Mouse (Mus musculus) CH12.LX (cell line): ENCODE data around the gene Gas2l2. TPM values are rescaled to one million over a fixed set of nuclear protein-coding genes. Genes with fewer than 3 reads are reported as not detected.
A peak's percentile ranks its signal among the peaks of the same experiment; 100 is the strongest.

Source experiments
- DNase-seq: peaks from one replicate; pipeline ENCODE4 v3.0.0-alpha.2; 2013; ENCODE audit errors: extremely low read depth
- H3K27ac ChIP-seq: 2 replicates; pipeline ENCODE4 v1.5.1; 2012; ENCODE audit warnings: low read depth, mild to moderate bottlenecking, control low read depth, moderate library complexity; ENCODE audit not compliant: insufficient read depth
- H3K27me3 ChIP-seq: replicated peaks from 2 replicates; pipeline ENCODE3; 2012; ENCODE audit warnings: inconsistent platforms
- H3K36me3 ChIP-seq, 2 experiments: replicated peaks in 1 of 2; 2 replicates each; pipeline versions ENCODE3 to v1.6.1; 2012; ENCODE audit warnings: inconsistent platforms in 1 of 2, low read length in 1 of 2, mild to moderate bottlenecking in 1 of 2, mixed read lengths in 1 of 2, moderate library complexity in 1 of 2; ENCODE audit not compliant: control insufficient read depth in 1 of 2, insufficient read depth in 1 of 2
- H3K4me1 ChIP-seq, 2 experiments: 2 replicates each; pipeline ENCODE4 v1.6.1; 2012; ENCODE audit warnings: inconsistent platforms in 1 of 2, moderate library complexity in 1 of 2; ENCODE audit not compliant: insufficient read depth in 2 of 2, control insufficient read depth in 1 of 2
- H3K4me2 ChIP-seq: 2 replicates; pipeline ENCODE4 v1.6.1; 2012; ENCODE audit warnings: low read depth, mild to moderate bottlenecking, control low read depth; ENCODE audit not compliant: poor library complexity, insufficient read depth, severe bottlenecking
- H3K4me3 ChIP-seq, 3 experiments: fragments of 150-350 bp in 1 of 3; sonication (generic) in 1 of 3; replicated peaks in 1 of 3; 2 replicates each; pipeline versions ENCODE3 to v1.5.1; 2011 to 2012; ENCODE audit warnings: low read depth in 2 of 3, low read length in 2 of 3, mild to moderate bottlenecking in 2 of 3, moderate library complexity in 2 of 3, control low read depth in 1 of 3, improper control_type of control experiment in 1 of 3, inconsistent platforms in 1 of 3, mixed read lengths in 1 of 3; ENCODE audit not compliant: poor library complexity in 1 of 3
- H3K79me2 ChIP-seq: replicated peaks from 2 replicates; pipeline ENCODE4 v1.6.1; 2012; ENCODE audit warnings: mild to moderate bottlenecking, moderate library complexity; ENCODE audit not compliant: control insufficient read depth, poor library complexity, insufficient read depth, severe bottlenecking; ENCODE audit errors: extremely low read depth
- H3K9ac ChIP-seq: 2 replicates; pipeline ENCODE4 v1.6.1; 2012; ENCODE audit warnings: low read depth, mild to moderate bottlenecking, control low read depth, moderate library complexity; ENCODE audit not compliant: insufficient read depth
- H3K9me3 ChIP-seq: replicated peaks from 2 replicates; pipeline ENCODE3; 2012; ENCODE audit warnings: low read length, inconsistent platforms, mixed read lengths
- BHLHE40 ChIP-seq: IDR thresholded peaks from 2 replicates; pipeline ENCODE4 v1.6.1; 2011; ENCODE audit warnings: mild to moderate bottlenecking, low read depth, low read length, improper control_type of control experiment
- CHD1 ChIP-seq: IDR thresholded peaks from 2 replicates; pipeline ENCODE4 v1.6.1; 2012; ENCODE audit warnings: low read depth, low read length, improper control_type of control experiment, inconsistent platforms
- CHD2 ChIP-seq: IDR thresholded peaks from 2 replicates; pipeline ENCODE4 v1.6.1; 2011; ENCODE audit warnings: low read length, improper control_type of control experiment
- CTCF ChIP-seq, 2 experiments: IDR thresholded peaks in 1 of 2; conservative IDR thresholded peaks in 1 of 2; 2 replicates each; pipeline ENCODE4 v1.5.1; 2011 to 2012; ENCODE audit warnings: low read depth in 2 of 2, low read length in 2 of 2, improper control_type of control experiment in 1 of 2, inconsistent platforms in 1 of 2, mild to moderate bottlenecking in 1 of 2, moderate library complexity in 1 of 2
- E2F4 ChIP-seq: IDR thresholded peaks from 2 replicates; pipeline ENCODE4 v1.6.1; 2011; ENCODE audit warnings: low read depth, low read length, improper control_type of control experiment; ENCODE audit not compliant: insufficient replicate concordance
- HCFC1 ChIP-seq: IDR thresholded peaks from 2 replicates; pipeline ENCODE4 v1.6.1; 2012; ENCODE audit warnings: low read depth, mild to moderate bottlenecking, inconsistent platforms, low read length, improper control_type of control experiment
- IRF4 ChIP-seq: IDR thresholded peaks from 2 replicates; pipeline ENCODE4 v1.6.1; 2014; ENCODE audit warnings: low read depth, mild to moderate bottlenecking, inconsistent platforms, low read length, improper control_type of control experiment
- JUN ChIP-seq: IDR thresholded peaks from 2 replicates; pipeline ENCODE4 v1.6.1; 2011; ENCODE audit warnings: low read depth, mild to moderate bottlenecking, low read length, improper control_type of control experiment, moderate library complexity; ENCODE audit not compliant: insufficient read depth
- JUND ChIP-seq: conservative IDR thresholded peaks from 2 replicates; pipeline ENCODE4 v1.6.1; 2011; ENCODE audit warnings: low read depth, low read length, improper control_type of control experiment
- KAT2A ChIP-seq: IDR thresholded peaks from 2 replicates; pipeline ENCODE4 v1.6.1; 2012; ENCODE audit warnings: low read length, improper control_type of control experiment, inconsistent platforms; ENCODE audit not compliant: insufficient replicate concordance
- MAFK ChIP-seq: IDR thresholded peaks from 2 replicates; pipeline ENCODE4 v1.6.1; 2011; ENCODE audit warnings: low read length, improper control_type of control experiment; ENCODE audit not compliant: insufficient replicate concordance
- MAX ChIP-seq: IDR thresholded peaks from 2 replicates; pipeline ENCODE4 v1.6.1; 2011; ENCODE audit warnings: low read length, improper control_type of control experiment
- MAZ ChIP-seq: IDR thresholded peaks from 2 replicates; pipeline ENCODE4 v1.6.1; 2012; ENCODE audit warnings: low read depth, mild to moderate bottlenecking, inconsistent platforms, low read length, improper control_type of control experiment, moderate library complexity
- MEF2A ChIP-seq: IDR thresholded peaks from 2 replicates; pipeline ENCODE4 v1.6.1; 2014; ENCODE audit warnings: low read depth, mild to moderate bottlenecking, inconsistent platforms, low read length, improper control_type of control experiment, borderline replicate concordance
- MYC ChIP-seq: IDR thresholded peaks from 2 replicates; pipeline ENCODE4 v1.6.1; 2011; ENCODE audit warnings: low read depth, mild to moderate bottlenecking, improper control_type of control experiment, low read length
- NRF1 ChIP-seq: IDR thresholded peaks from 2 replicates; pipeline ENCODE4 v1.6.1; 2014; ENCODE audit warnings: low read depth, mild to moderate bottlenecking, inconsistent platforms, low read length, improper control_type of control experiment, moderate library complexity
- PAX5 ChIP-seq: IDR thresholded peaks from 2 replicates; pipeline ENCODE4 v1.6.1; 2012; ENCODE audit warnings: low read length, inconsistent platforms, mixed read lengths
- POLR2AphosphoS2 ChIP-seq: IDR thresholded peaks from 2 replicates; pipeline ENCODE4 v1.6.1; 2011; ENCODE audit warnings: low read depth, low read length, improper control_type of control experiment
- RAD21 ChIP-seq: IDR thresholded peaks from 2 replicates; pipeline ENCODE4 v1.6.1; 2011; ENCODE audit warnings: low read depth, mild to moderate bottlenecking, low read length, improper control_type of control experiment, moderate library complexity
- RCOR1 ChIP-seq: conservative IDR thresholded peaks from 2 replicates; pipeline ENCODE4 v1.6.1; 2012; ENCODE audit warnings: low read depth, mild to moderate bottlenecking, inconsistent platforms, low read length, improper control_type of control experiment
- SMC3 ChIP-seq: IDR thresholded peaks from 2 replicates; pipeline ENCODE4 v1.6.1; 2011; ENCODE audit warnings: low read depth, low read length, improper control_type of control experiment
- TBP ChIP-seq: conservative IDR thresholded peaks from 2 replicates; pipeline ENCODE4 v1.6.1; 2011; ENCODE audit warnings: low read depth, low read length, improper control_type of control experiment
- TCF12 ChIP-seq: IDR thresholded peaks from 2 replicates; pipeline ENCODE4 v1.6.1; 2014; ENCODE audit warnings: low read depth, mild to moderate bottlenecking, inconsistent platforms, low read length, improper control_type of control experiment
- UBTF ChIP-seq: IDR thresholded peaks from 2 replicates; pipeline ENCODE4 v1.6.1; 2012; ENCODE audit warnings: low read depth, mild to moderate bottlenecking, inconsistent platforms, low read length, improper control_type of control experiment, moderate library complexity
- USF2 ChIP-seq: conservative IDR thresholded peaks from 2 replicates; pipeline ENCODE4 v1.6.1; 2011; ENCODE audit warnings: low read depth, low read length, improper control_type of control experiment
- ZKSCAN1 ChIP-seq: IDR thresholded peaks from 2 replicates; pipeline ENCODE4 v1.6.1; 2012; ENCODE audit warnings: low read depth, inconsistent platforms, low read length, improper control_type of control experiment, borderline replicate concordance
- ZMIZ1 ChIP-seq: IDR thresholded peaks from 2 replicates; pipeline ENCODE4 v1.6.1; 2012; ENCODE audit warnings: low read depth, mild to moderate bottlenecking, inconsistent platforms, low read length, improper control_type of control experiment
- ZNF384 ChIP-seq: IDR thresholded peaks from 2 replicates; pipeline ENCODE4 v1.6.1; 2012; ENCODE audit warnings: low read depth, low read length, improper control_type of control experiment, inconsistent platforms
- dilution Hi-C: fragments of 300-500 bp; cut with MboI; formaldehyde crosslinking; loops from 2 replicates; pipeline ENCODE4 v1.14.3; 2020; ENCODE audit warnings: low sequenced_read_pairs; ENCODE audit not compliant: extremely low pct_unique_long_range_greater_than_20kb, extremely low pct_ligation_motif_present
- in situ Hi-C: fragments of 300-500 bp; cut with MboI; formaldehyde crosslinking; loops from 3 replicates; pipeline ENCODE4 v1.14.3; 2019; ENCODE audit warnings: low sequenced_read_pairs, low pct_ligation_motif_present, low pct_unique_long_range_greater_than_20kb, mixed read lengths
- polyA plus RNA-seq: library from polyadenylated mRNA; unstranded; fragments of >175 nt; gene quantifications from 2 replicates; pipeline ENCODE4 v1.2.1, GENCODE M21; 2012; ENCODE audit warnings: low read depth; ENCODE audit not compliant: insufficient read length
- total RNA-seq, 2 experiments: library from RNA; depleted of rRNA; stranded (reverse); fragments of 300-350 nt in 1 of 2; fragments of >200 nt in 1 of 2; gene quantifications; 2 replicates each; pipeline ENCODE4 v1.2.3; 2012 to 2014

The Gas2l2 gene
- total and polyA plus RNA-seq, 3 experiments: not detected

GRCm38 (mm10) chr11:83442596-83443267 lies 13.5 kb upstream of the Gas2l2 start:
- dilution Hi-C loops: no loop called here
- no peak for TF ChIP-seq BHLHE40
- TF ChIP-seq UBTF: 0 out of 2 replicates have a peak, but pooled peaks have one; percentile 47
- no peak for TF ChIP-seq ZKSCAN1
- TF ChIP-seq ZMIZ1: no peak
- TF ChIP-seq RAD21: peak; percentile 86
- no peak for TF ChIP-seq JUN
- TF ChIP-seq MYC: no peak
- TF ChIP-seq MEF2A: no peak
- TF ChIP-seq TCF12: no peak
- TF ChIP-seq MAX: no peak
- no peak for TF ChIP-seq RCOR1
- TF ChIP-seq USF2: no peak
- peak; percentile 44; the same call in 1 of the 2 replicates for TF ChIP-seq IRF4
- no peak for TF ChIP-seq HCFC1
- no peak for TF ChIP-seq JUND
- no peak for TF ChIP-seq MAZ
- no peak for TF ChIP-seq ZNF384
- no peak for TF ChIP-seq KAT2A
- TF ChIP-seq PAX5: no peak
- no peak for TF ChIP-seq TBP
- TF ChIP-seq POLR2AphosphoS2: no peak
- no peak for TF ChIP-seq MAFK
- TF ChIP-seq NRF1: no peak
- TF ChIP-seq CHD2: no peak
- no peak for TF ChIP-seq E2F4
- TF ChIP-seq CHD1: no peak
- peak; percentile 91 to 94 for TF ChIP-seq CTCF (conservative IDR thresholded peaks at IDR 0.05 in 1 of 2, IDR thresholded peaks at IDR 0.05 in 1 of 2; ENCODE audit: low read depth in 2 of 2, low read length in 2 of 2)
- peak; percentile 89 for TF ChIP-seq SMC3
- Histone ChIP-seq H3K4me3 (no peak overlapping the region), H3K9me3 (peaks cover 8% of the 10 kb centered on the region), H3K4me1 (peaks cover 3 to 6% of the 10 kb centered on the region in 2 experiments), H3K4me2 (0 out of 2 replicates have a peak overlapping the region, but pooled peaks have one; percentile 7), H3K9ac (no peak overlapping the region), H3K27ac (no peak overlapping the region), H3K27me3 (peaks cover 62% of the 10 kb centered on the region), H3K36me3 (no peaks in the 10 kb centered on the region), H3K79me2 (no peaks in the 10 kb centered on the region)
- in situ Hi-C loops: loop anchor here (10.0 kb wide), 2 partner anchors 192 to 292 kb away; no protein-coding TSS in a partner anchor
- DNase-seq: peak; percentile 69
